Mouse (Mus musculus): Measurements from ENCODE around the gene Lrrc74a. TPM values are rescaled to one million over a fixed set of nuclear protein-coding genes. Genes with fewer than 3 reads are reported as not detected.

Gene Lrrc74a
- polyA plus RNA-seq, 1 experiment from 2014 or later: not detected

GRCm38 (mm10) chr12:86790100-86790848 is 56.1 kb downstream of the Lrrc74a start:
- Histone ChIP-seq H3K27ac (no peak overlapping the region; the same call in 1 of the 2 replicates), H3K9me3 (replicated peaks) (no peaks in the 10 kb centered on the region), H3K9ac (no peak overlapping the region), H3K4me1 (replicated peaks) (peaks cover 23% of the 10 kb centered on the region), H3K27me3 (no peaks in the 10 kb centered on the region), H3K4me3 (replicated peaks) (no peak overlapping the region), H3K36me3 (no peaks in the 10 kb centered on the region), H3K4me2 (no peak overlapping the region)
- ATAC-seq (ENCODE audit: low read depth): no peak
- no peak for DNase-seq
- 45% methylated on average over 6 of the region's 6 CpGs for WGBS (ENCODE audit: insufficient replicate concordance)

GRCm38 (mm10) chr12:86790849-86791127 is 56.6 kb downstream of the Lrrc74a start:
- Histone ChIP-seq H3K36me3 (no peaks in the 10 kb centered on the region), H3K9ac (no peak overlapping the region), H3K9me3 (replicated peaks) (no peaks in the 10 kb centered on the region), H3K27me3 (no peaks in the 10 kb centered on the region), H3K4me3 (replicated peaks) (no peak overlapping the region), H3K27ac (no peak overlapping the region), H3K4me2 (no peak overlapping the region), H3K4me1 (replicated peaks) (peaks cover 28% of the 10 kb centered on the region)
- DNase-seq (no peak), ATAC-seq (ENCODE audit: low read depth) (no peak)
- WGBS (ENCODE audit: insufficient replicate concordance): 25% methylated on average over 2 of the region's 2 CpGs

- H3K4me1 ChIP-seq (replicated peaks): peaks cover 28% of the 10 kb centered on the region
- DNase-seq (no peak), ATAC-seq (ENCODE audit: low read depth) (no peak)
- no peaks in the 10 kb centered on the region for H3K27me3 ChIP-seq
- no peak overlapping the region for H3K27ac ChIP-seq
- H3K4me3 ChIP-seq (replicated peaks): no peak overlapping the region
- no peak overlapping the region for H3K4me2 ChIP-seq
- H3K36me3 ChIP-seq: no peaks in the 10 kb centered on the region
- no peaks in the 10 kb centered on the region for H3K9me3 ChIP-seq (replicated peaks)
- no peak overlapping the region for H3K9ac ChIP-seq
- WGBS (ENCODE audit: insufficient replicate concordance): 65% methylated on average over 2 of the region's 2 CpGs
Measured at GRCm38 (mm10) chr12:86791987-86792386, 57.8 kb downstream of the Lrrc74a start.

- Histone ChIP-seq H3K4me2 (no peak overlapping the region), H3K27me3 (no peaks in the 10 kb centered on the region), H3K27ac (no peak overlapping the region), H3K36me3 (no peaks in the 10 kb centered on the region), H3K9me3 (replicated peaks) (no peaks in the 10 kb centered on the region), H3K4me1 (replicated peaks) (peaks cover 33% of the 10 kb centered on the region), H3K4me3 (replicated peaks) (no peak overlapping the region), H3K9ac (no peak overlapping the region)
- WGBS (ENCODE audit: insufficient replicate concordance): 71% methylated on average over 3 of the region's 3 CpGs
- DNase-seq: no peak
- ATAC-seq (ENCODE audit: low read depth): no peak
Measured at GRCm38 (mm10) chr12:86793830-86794229, 59.7 kb downstream of the Lrrc74a start.

GRCm38 (mm10) chr12:86794331-86794730 is 60.2 kb downstream of the Lrrc74a start:
- Histone ChIP-seq H3K4me1 (replicated peaks) (peaks cover 38% of the 10 kb centered on the region), H3K27ac (no peak overlapping the region), H3K9me3 (replicated peaks) (no peaks in the 10 kb centered on the region), H3K4me3 (replicated peaks) (no peak overlapping the region), H3K36me3 (no peaks in the 10 kb centered on the region), H3K4me2 (no peak overlapping the region), H3K27me3 (no peaks in the 10 kb centered on the region), H3K9ac (no peak overlapping the region)
- 76% methylated on average over 11 of the region's 11 CpGs for WGBS (ENCODE audit: insufficient replicate concordance)
- DNase-seq (no peak), ATAC-seq (ENCODE audit: low read depth) (no peak)

DNA sequence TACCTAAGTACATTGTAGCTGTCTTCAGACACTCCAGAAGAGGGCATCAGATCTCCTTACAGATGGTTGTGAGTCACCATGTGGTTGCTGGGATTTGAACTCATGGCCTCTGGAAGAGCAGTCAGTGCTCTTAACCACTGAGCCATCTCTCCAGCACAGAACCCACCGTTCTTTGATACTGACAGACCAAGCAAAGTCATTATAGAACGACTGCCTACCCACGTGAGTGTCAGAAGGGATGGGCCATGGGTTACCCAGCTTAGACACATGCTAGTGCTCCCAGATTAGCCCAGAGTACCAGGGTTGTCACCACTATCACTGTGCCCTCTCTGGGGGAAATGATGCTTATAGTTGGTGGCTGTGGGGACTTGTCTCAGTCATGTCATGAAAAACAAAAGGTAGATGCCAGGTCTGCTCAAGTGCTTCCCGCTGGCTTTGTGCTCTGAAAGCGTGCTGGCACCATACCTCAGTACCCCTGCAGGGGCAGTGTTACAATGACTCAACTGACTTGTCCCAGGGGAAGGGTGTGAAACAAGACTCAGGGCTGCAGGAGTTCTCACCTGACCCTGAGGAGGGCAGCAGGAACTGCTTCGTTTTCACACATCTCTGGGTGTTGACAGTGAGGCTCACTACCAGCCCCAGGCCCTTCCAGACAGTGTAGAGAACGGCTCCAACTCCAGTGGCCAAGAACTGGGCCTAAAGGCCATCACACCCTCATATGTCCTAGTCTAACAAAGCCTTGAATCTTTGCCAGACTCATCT is 61.1 kb downstream of the Lrrc74a start:
- Histone ChIP-seq H3K36me3 (no peaks in the 10 kb centered on the region), H3K9me3 (replicated peaks) (no peaks in the 10 kb centered on the region), H3K4me3 (replicated peaks) (no peak overlapping the region), H3K27me3 (no peaks in the 10 kb centered on the region), H3K4me1 (replicated peaks) (peaks cover 47% of the 10 kb centered on the region), H3K27ac (0 out of 2 replicates have a peak overlapping the region, but pooled peaks have one; percentile 4), H3K4me2 (no peak overlapping the region), H3K9ac (no peak overlapping the region)
- DNase-seq (no peak), ATAC-seq (ENCODE audit: low read depth) (peak; percentile 44)
- 54% methylated on average over 7 of the region's 7 CpGs for WGBS (ENCODE audit: insufficient replicate concordance)

- Histone ChIP-seq H3K4me1 (replicated peaks) (peaks cover 47% of the 10 kb centered on the region), H3K27ac (0 out of 2 replicates have a peak overlapping the region, but pooled peaks have one; percentile 4), H3K4me2 (no peak overlapping the region), H3K9me3 (replicated peaks) (no peaks in the 10 kb centered on the region), H3K4me3 (replicated peaks) (no peak overlapping the region), H3K9ac (no peak overlapping the region), H3K27me3 (no peaks in the 10 kb centered on the region), H3K36me3 (no peaks in the 10 kb centered on the region)
- ATAC-seq (ENCODE audit: low read depth) (peak; percentile 80), DNase-seq (peak; percentile 74)
- 4% methylated on average over 4 of the region's 4 CpGs for WGBS (ENCODE audit: insufficient replicate concordance)
Measured at GRCm38 (mm10) chr12:86795838-86796232, 61.7 kb downstream of the Lrrc74a start.

- peaks cover 52% of the 10 kb centered on the region for H3K4me1 ChIP-seq (replicated peaks)
- no peak overlapping the region for H3K4me2 ChIP-seq
Measured at GRCm38 (mm10) chr12:86796351-86796750, 62.2 kb downstream of the Lrrc74a start.

GRCm38 (mm10) chr12:86797771-86798170 is 63.6 kb downstream of the Lrrc74a start:
- no peak overlapping the region for H3K4me2 ChIP-seq
- H3K36me3 ChIP-seq: no peaks in the 10 kb centered on the region
- DNase-seq: no peak
- no peak overlapping the region for H3K4me3 ChIP-seq (replicated peaks)
- no peak for ATAC-seq (ENCODE audit: low read depth)
- 65% methylated on average over 4 of the region's 4 CpGs for WGBS (ENCODE audit: insufficient replicate concordance)
- H3K9me3 ChIP-seq (replicated peaks): no peaks in the 10 kb centered on the region
- peaks cover 66% of the 10 kb centered on the region for H3K4me1 ChIP-seq (replicated peaks)
- no peaks in the 10 kb centered on the region for H3K27me3 ChIP-seq
- H3K27ac ChIP-seq: no peak overlapping the region
- H3K9ac ChIP-seq: no peak overlapping the region

More at GRCm38 (mm10) chr12:86796351-86796750, 62.2 kb downstream of the Lrrc74a start:
- no peaks in the 10 kb centered on the region for H3K27me3 ChIP-seq
- no peak for ATAC-seq (ENCODE audit: low read depth)
- H3K36me3 ChIP-seq: no peaks in the 10 kb centered on the region
- DNase-seq: no peak
- H3K9ac ChIP-seq: no peak overlapping the region
- H3K9me3 ChIP-seq (replicated peaks): no peaks in the 10 kb centered on the region
- H3K4me3 ChIP-seq (replicated peaks): no peak overlapping the region
- 63% methylated on average over 3 of the region's 3 CpGs for WGBS (ENCODE audit: insufficient replicate concordance)
- H3K27ac ChIP-seq: no peak overlapping the region

GRCm38 (mm10) chr12:86798773-86799540 is 64.8 kb downstream of the Lrrc74a start:
- Histone ChIP-seq H3K9ac (no peak overlapping the region), H3K36me3 (no peaks in the 10 kb centered on the region), H3K9me3 (replicated peaks) (no peaks in the 10 kb centered on the region), H3K27me3 (peaks cover 10% of the 10 kb centered on the region; the same call in 1 of the 2 replicates), H3K4me2 (no peak overlapping the region), H3K27ac (no peak overlapping the region), H3K4me1 (replicated peaks) (peaks cover 66% of the 10 kb centered on the region), H3K4me3 (replicated peaks) (no peak overlapping the region)
- WGBS (ENCODE audit: insufficient replicate concordance): 35% methylated on average over 14 of the region's 14 CpGs
- no peak for ATAC-seq (ENCODE audit: low read depth)
- DNase-seq: peak; percentile 47

GRCm38 (mm10) chr12:86799786-86800185 is 65.6 kb downstream of the Lrrc74a start:
- Histone ChIP-seq H3K4me1 (replicated peaks) (peaks cover 68% of the 10 kb centered on the region), H3K4me3 (replicated peaks) (no peak overlapping the region), H3K4me2 (no peak overlapping the region), H3K27me3 (peaks cover 12% of the 10 kb centered on the region; the same call in 1 of the 2 replicates), H3K36me3 (no peaks in the 10 kb centered on the region), H3K27ac (no peak overlapping the region), H3K9me3 (replicated peaks) (no peaks in the 10 kb centered on the region), H3K9ac (no peak overlapping the region)
- ATAC-seq (ENCODE audit: low read depth) (no peak), DNase-seq (no peak)
- WGBS (ENCODE audit: insufficient replicate concordance): 80% methylated on average over 7 of the region's 7 CpGs

Measured in liver, embryonic 13.5 days (tissue).